Mouse (Mus musculus) spleen, postnatal 36 days (tissue): ENCODE measurements around the gene Iffo2.
A peak's percentile ranks its signal among the peaks of the same experiment; 100 is the strongest.

Source experiments
- DNase-seq, 2 experiments: peaks; one replicate each; pipeline ENCODE4 v3.0.0; 2022; ENCODE audit warnings: low spot score in 2 of 2, mixed read lengths in 1 of 2

The Iffo2 gene

DNA sequence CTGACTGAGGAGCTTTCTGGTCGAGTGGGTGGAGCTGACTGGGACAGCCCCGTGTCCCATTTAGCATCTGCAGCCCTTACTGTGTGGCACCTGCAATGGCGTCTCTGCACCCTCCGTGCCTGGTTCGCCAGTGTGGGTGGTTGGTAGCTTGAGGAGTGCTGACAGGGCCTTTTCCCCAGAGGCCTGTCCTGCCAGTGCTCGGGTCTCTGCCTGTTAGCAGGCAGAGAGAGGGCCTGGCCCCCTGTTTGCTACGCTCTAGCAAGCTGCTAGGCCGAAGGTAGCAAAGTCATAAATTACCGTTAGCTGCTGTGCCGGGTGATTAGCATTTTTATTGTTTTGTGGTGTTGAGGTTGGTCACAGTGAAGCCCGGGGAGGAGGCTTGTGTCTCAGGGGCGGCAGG is 109.5 kb downstream of the Iffo2 start:
- DNase-seq: no peak

GRCm38 (mm10) chr4:139640333-139640732 is 110.0 kb downstream of the Iffo2 start:
- DNase-seq: no peak

GRCm38 (mm10) chr4:139640775-139641174 is 110.4 kb downstream of the Iffo2 start:
- DNase-seq: no peak

DNA sequence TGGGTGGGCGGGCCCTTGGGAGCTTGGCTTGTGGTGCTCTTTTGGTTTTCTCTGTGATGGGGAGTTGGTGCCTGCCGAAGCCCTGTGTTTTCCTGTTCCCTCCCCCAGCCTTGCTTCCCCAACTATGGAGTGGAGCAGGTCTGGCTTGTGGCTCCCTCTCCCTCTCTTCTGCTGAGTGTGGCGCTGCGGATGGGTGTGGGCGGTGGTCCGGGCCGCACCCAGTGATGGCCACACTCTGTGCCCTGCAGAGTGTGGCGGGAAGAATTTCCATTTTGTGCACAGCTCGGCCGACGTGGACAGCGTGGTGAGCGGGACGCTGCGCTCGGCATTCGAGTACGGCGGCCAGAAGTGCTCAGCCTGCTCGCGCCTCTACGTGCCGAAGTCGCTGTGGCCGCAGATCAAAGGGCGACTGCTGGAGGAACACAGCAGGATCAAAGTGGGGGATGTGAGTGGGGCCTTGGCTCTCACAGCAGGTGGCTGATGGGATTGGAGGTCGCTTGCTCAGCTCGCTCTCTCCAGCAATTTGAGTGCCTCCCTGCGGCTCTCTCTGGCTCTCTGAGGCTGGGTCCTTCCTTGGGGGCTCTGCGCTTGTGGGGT is 111.6 kb downstream of the Iffo2 start:
- DNase-seq: no peak

GRCm38 (mm10) chr4:139643972-139644371 is 113.6 kb downstream of the Iffo2 start:
- peak; percentile 34 to 35 for DNase-seq

- DNase-seq: no peak
Measured at GRCm38 (mm10) chr4:139646916-139647315, 116.6 kb downstream of the Iffo2 start.

- DNase-seq: no peak
Measured at GRCm38 (mm10) chr4:139650086-139650743, 119.9 kb downstream of the Iffo2 start.

DNA sequence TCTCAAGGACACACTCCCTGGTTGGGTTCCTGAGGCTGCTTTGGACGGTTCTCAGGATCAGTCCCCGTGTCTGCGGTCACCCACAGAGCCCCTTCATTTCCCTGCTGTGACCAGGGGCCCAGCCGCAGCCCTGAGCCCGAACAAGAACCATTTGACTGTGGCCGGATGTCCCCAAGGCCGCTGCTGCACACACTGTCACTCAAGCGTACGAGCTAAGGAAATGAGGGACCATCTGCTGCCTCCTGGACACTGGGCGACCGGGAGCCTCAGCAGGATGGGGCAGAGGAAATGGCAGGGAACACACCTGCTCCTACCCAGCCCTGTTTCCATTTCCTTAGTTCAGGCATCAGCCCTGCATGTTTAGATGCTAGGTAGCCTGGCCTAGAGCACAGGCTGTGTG is 120.6 kb downstream of the Iffo2 start:
- DNase-seq: no peak

- no peak for DNase-seq
Measured at GRCm38 (mm10) chr4:139653238-139653637, 122.9 kb downstream of the Iffo2 start, which contains the start of gene Tas1r2. Tas1r2 (plus strand) TSS chr4:139653538.

DNA sequence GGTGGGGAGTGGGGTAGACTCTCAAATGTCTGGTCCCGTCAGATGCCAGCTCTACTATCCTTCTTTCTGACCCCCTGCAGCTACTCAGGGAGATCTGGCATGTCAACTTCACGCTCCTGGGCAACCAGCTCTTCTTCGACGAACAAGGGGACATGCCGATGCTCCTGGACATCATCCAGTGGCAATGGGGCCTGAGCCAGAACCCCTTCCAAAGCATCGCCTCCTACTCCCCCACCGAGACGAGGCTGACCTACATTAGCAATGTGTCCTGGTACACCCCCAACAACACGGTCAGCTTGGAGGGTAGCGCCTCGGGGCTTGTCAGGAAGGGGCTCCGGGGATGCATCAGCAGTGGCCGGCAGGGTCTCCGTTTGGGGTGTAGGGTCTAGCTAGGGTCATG is 131.5 kb downstream of the Iffo2 start:
- DNase-seq: no peak

GRCm38 (mm10) chr4:139667632-139668031 is 137.3 kb downstream of the Iffo2 start:
- no peak for DNase-seq

DNA sequence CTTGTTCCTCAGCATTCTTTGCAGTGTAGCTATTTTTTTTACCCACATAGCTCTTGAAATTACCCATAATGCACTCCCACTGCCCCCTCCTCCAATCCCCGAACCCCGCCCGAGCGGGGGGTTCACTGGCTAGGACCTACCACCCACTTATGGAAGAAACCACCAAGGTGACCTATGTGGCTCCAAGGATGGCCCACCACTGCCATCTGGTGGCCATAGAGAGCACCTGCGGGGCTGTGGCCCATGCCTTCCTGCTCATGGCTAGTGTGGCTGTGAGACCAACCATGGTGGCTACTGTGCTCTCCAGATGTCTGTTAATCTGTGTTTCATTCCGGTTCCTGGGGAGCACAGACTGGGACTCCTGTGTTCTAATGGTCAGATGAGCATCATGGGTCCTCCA is 139.5 kb downstream of the Iffo2 start:
- DNase-seq: peak in 1 of 2 experiments; percentile 21
